In genomic region chr13:117024916-117025225, GRCm38 (mm10) we compare ENCODE assay signal across 8 mouse cellular contexts. TPM values are rescaled to one million over a fixed set of nuclear protein-coding genes. Genes with fewer than 3 reads are reported as not detected.
DNase-seq lines count a peak whose midpoint lies in the region; ATAC-seq and TF ChIP-seq lines count a peak whose summit lies in the region.

No protein-coding gene starts in this region.

- under 1% methylated on average over 18 of the region's 18 CpGs for WGBS in kidney, adult 2 months
- WGBS in embryonic facial prominence, embryonic 12.5 days: 0% methylated on average over 18 of the region's 18 CpGs
- WGBS in hindbrain, postnatal 0 days: 2% methylated on average over 18 of the region's 18 CpGs
- WGBS in midbrain, postnatal 0 days: under 1% methylated on average over 14 of the region's 18 CpGs

- H3K4me2 ChIP-seq in embryonic facial prominence, embryonic 12.5 days (replicated peaks): peak overlapping the region; percentile 69
- H3K4me2 ChIP-seq in hindbrain, postnatal 0 days (ENCODE audit: low read depth, low read length): peak overlapping the region; percentile 62
- peak overlapping the region; percentile 69 for H3K4me2 ChIP-seq in midbrain, postnatal 0 days (ENCODE audit: low read depth, low read length, poor library complexity, severe bottlenecking)

- H3K9me3 ChIP-seq in embryonic facial prominence, embryonic 12.5 days: no peaks in the 10 kb centered on the region
- no peaks in the 10 kb centered on the region for H3K9me3 ChIP-seq in hindbrain, postnatal 0 days (ENCODE audit: low read length)
- H3K9me3 ChIP-seq in midbrain, postnatal 0 days (ENCODE audit: low read length): no peaks in the 10 kb centered on the region

- peak; percentile 3 for ATAC-seq in CD4-positive, CD25-positive, alpha-beta regulatory T cell, adult 4 months
- ATAC-seq in embryonic facial prominence, embryonic 12.5 days (ENCODE audit: insufficient number of reproducible peaks, insufficient read depth, low FRiP score, low TSS enrichment): no peak
- peak; percentile 46 for ATAC-seq in hindbrain, postnatal 0 days
- peak; percentile 53 for ATAC-seq in midbrain, postnatal 0 days (ENCODE audit: low FRiP score)

- no peak for DNase-seq in kidney, adult 2 months
- no peak for DNase-seq in kidney, postnatal 25 days
- peak; percentile 61 for DNase-seq in hindbrain, postnatal 0 days (ENCODE audit: low spot score)
- peak; percentile 56 for DNase-seq in midbrain, postnatal 0 days (ENCODE audit: low spot score)
- no peak for DNase-seq in gastrocnemius, postnatal 36 days
- no peak for DNase-seq in kidney, adult 9 months

- H3K4me3 ChIP-seq in kidney, adult 2 months (ENCODE audit: insufficient read depth, low read depth, low read length): peak overlapping the region; percentile 94
- peak overlapping the region; percentile 80 for H3K4me3 ChIP-seq in embryonic facial prominence, embryonic 12.5 days
- H3K4me3 ChIP-seq in hindbrain, postnatal 0 days (ENCODE audit: low read length): peak overlapping the region; percentile 96
- peak overlapping the region; percentile 99 for H3K4me3 ChIP-seq in midbrain, postnatal 0 days (ENCODE audit: low read depth, low read length)

- TF ChIP-seq POLR2A in kidney, adult 2 months (IDR thresholded peaks at IDR 0.05; ENCODE audit: low read depth, low read length): no peak

- no peak for TF ChIP-seq CTCF in kidney, adult 2 months (conservative IDR thresholded peaks at IDR 0.05; ENCODE audit: insufficient read depth, insufficient read length, low read depth, low read length)
- TF ChIP-seq CTCF in hindbrain, postnatal 0 days (IDR thresholded peaks at IDR 0.05; ENCODE audit: low read depth): no peak
- TF ChIP-seq CTCF in midbrain, postnatal 0 days (IDR thresholded peaks at IDR 0.05): no peak

- intact Hi-C loops in gastrocnemius, postnatal 36 days (cut with DNase I): loop anchor here (5.0 kb wide), 1 partner anchor 83 kb away; no protein-coding TSS in a partner anchor

- H3K9ac ChIP-seq in embryonic facial prominence, embryonic 12.5 days: peak overlapping the region; percentile 86
- H3K9ac ChIP-seq in hindbrain, postnatal 0 days (replicated peaks; ENCODE audit: low read length): peak overlapping the region; percentile 96
- peak overlapping the region; percentile 98 for H3K9ac ChIP-seq in midbrain, postnatal 0 days (replicated peaks; ENCODE audit: low read length, poor library complexity, severe bottlenecking)

- no peaks in the 10 kb centered on the region for H3K27me3 ChIP-seq in kidney, adult 2 months (replicated peaks; ENCODE audit: control insufficient read depth, insufficient read depth, low read length)
- peaks cover 4% of the 10 kb centered on the region; the same call in 1 of the 2 replicates for H3K27me3 ChIP-seq in embryonic facial prominence, embryonic 12.5 days
- H3K27me3 ChIP-seq in hindbrain, postnatal 0 days (ENCODE audit: insufficient read depth, low read length): no peaks in the 10 kb centered on the region
- H3K27me3 ChIP-seq in midbrain, postnatal 0 days (ENCODE audit: insufficient read depth, low read length): 0 out of 2 replicates have a peak, but pooled peaks cover 2% of the 10 kb centered on the region

- H3K4me1 ChIP-seq in kidney, adult 2 months (ENCODE audit: control insufficient read depth, insufficient read depth, low read length): peaks cover 5% of the 10 kb centered on the region
- H3K4me1 ChIP-seq in embryonic facial prominence, embryonic 12.5 days: peaks cover 22% of the 10 kb centered on the region
- peaks cover 3% of the 10 kb centered on the region for H3K4me1 ChIP-seq in hindbrain, postnatal 0 days (ENCODE audit: insufficient read depth, low read length)
- H3K4me1 ChIP-seq in midbrain, postnatal 0 days (ENCODE audit: insufficient read depth, low read length): peaks cover 4% of the 10 kb centered on the region; the same call in 1 of the 2 replicates

- H3K36me3 ChIP-seq in kidney, adult 2 months (ENCODE audit: control insufficient read depth, insufficient read depth, low read length): no peaks in the 10 kb centered on the region
- no peaks in the 10 kb centered on the region for H3K36me3 ChIP-seq in embryonic facial prominence, embryonic 12.5 days
- H3K36me3 ChIP-seq in hindbrain, postnatal 0 days (ENCODE audit: insufficient read depth, low read length): no peaks in the 10 kb centered on the region
- no peaks in the 10 kb centered on the region for H3K36me3 ChIP-seq in midbrain, postnatal 0 days (ENCODE audit: insufficient read depth, low read length)

- H3K27ac ChIP-seq in kidney, adult 2 months (ENCODE audit: insufficient read depth, low read depth, low read length): peak overlapping the region; percentile 55
- peak overlapping the region; percentile 91 for H3K27ac ChIP-seq in embryonic facial prominence, embryonic 12.5 days
- peak overlapping the region; percentile 96 for H3K27ac ChIP-seq in hindbrain, postnatal 0 days
- peak overlapping the region; percentile 95 for H3K27ac ChIP-seq in midbrain, postnatal 0 days (ENCODE audit: low read depth, low read length)

RNA-seq across cellular contexts. Expression of gene Parp8, which starts 0.5 kb away (rescaled TPM):
- 10.1 and 11.9 TPM in 2 replicates for polyA plus RNA-seq in kidney, adult 2 months (2012; rRNA removed)
- polyA plus RNA-seq in CD4-positive, CD25-positive, alpha-beta regulatory T cell, adult 4 months (2017; shearing (Covaris generic)): 10 to 100 TPM; 16.8 to 25.7 TPM
- polyA plus RNA-seq in embryonic facial prominence, embryonic 12.5 days (2016; fragmentation: Nextera tagmentation; extraction: Ambion mirVana): 20.6 and 20.8 TPM in 2 replicates
- 35.2 and 38.7 TPM in 2 replicates for total RNA-seq in hindbrain, postnatal 0 days (2014; rRNA removed)
- 21.2 and 23.9 TPM in 2 replicates for polyA plus RNA-seq in hindbrain, postnatal 0 days (2015; fragmentation: Nextera tagmentation; extraction: Ambion mirVana)
- total RNA-seq in midbrain, postnatal 0 days (2014; rRNA removed): 40.0 and 53.9 TPM in 2 replicates
- 22.3 and 24.5 TPM in 2 replicates for polyA plus RNA-seq in midbrain, postnatal 0 days (2015; fragmentation: Nextera tagmentation; extraction: Ambion mirVana)
- total RNA-seq in gastrocnemius, postnatal 36 days (2021): 10 to 100 TPM; 12.3 to 14.3 TPM

Comparison
In these comparisons a context has a peak if more than half of its experiments do, and no peak if none do; other contexts are left out.
1. DNase-seq: peak in hindbrain, postnatal 0 days (single experiment) and midbrain, postnatal 0 days (single experiment); none in kidney, adult 2 months (single experiment), kidney, postnatal 25 days (0 of 2), gastrocnemius, postnatal 36 days (0 of 2) and kidney, adult 9 months (single experiment).
2. Peak in every context shown above with its lines, with median percentiles within 50 percentile points of each other: H3K27ac ChIP-seq, H3K4me3 ChIP-seq, H3K4me2 ChIP-seq and H3K9ac ChIP-seq.